Mouse (Mus musculus): ENCODE measurements around the gene Arhgdia. TPM values are rescaled to one million over a fixed set of nuclear protein-coding genes. Genes with fewer than 3 reads are reported as not detected.
A peak's percentile ranks its signal among the peaks of the same experiment; 100 is the strongest.

The Arhgdia gene
- polyA plus RNA-seq, 1 experiment from 2014 or later = 352 TPM

DNA sequence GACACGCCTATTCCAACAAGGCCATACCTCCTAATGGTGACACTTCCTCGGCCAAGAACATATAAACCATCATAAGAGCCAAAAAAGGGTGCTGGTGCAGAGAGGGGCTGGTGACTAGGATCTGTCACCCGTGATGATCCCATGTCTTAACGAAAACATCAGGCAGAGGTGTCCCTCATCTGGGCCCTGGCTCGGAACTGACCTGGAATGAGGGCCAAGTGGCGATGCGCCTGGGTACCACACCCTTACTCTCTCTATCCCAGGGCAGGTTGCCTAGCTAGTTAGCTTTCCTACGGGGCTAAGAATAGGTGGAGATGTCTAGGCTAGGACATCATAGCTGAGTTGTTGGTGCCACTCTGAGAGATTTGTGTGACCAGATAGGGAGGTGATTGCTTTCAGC is 47.3 kb downstream of the Arhgdia start:
- Histone ChIP-seq H3K27ac (replicated peaks) (no peak overlapping the region), H3K4me1 (replicated peaks; ENCODE audit: control insufficient read depth, insufficient read depth) (peaks cover 14% of the 10 kb centered on the region; the same call in 1 of the 2 replicates), H3K4me3 (ENCODE audit: low read depth, low read length) (no peak overlapping the region), H3K27me3 (ENCODE audit: control insufficient read depth, insufficient read depth, low read length) (no peaks in the 10 kb centered on the region; the same call in 1 of the 2 replicates), H3K4me2 (replicated peaks; ENCODE audit: low read depth) (no peak overlapping the region), H3K36me3 (ENCODE audit: control insufficient read depth, insufficient read depth, low read length) (no peaks in the 10 kb centered on the region), H3K9me3 (ENCODE audit: control insufficient read depth, low read length) (no peaks in the 10 kb centered on the region), H3K9ac (ENCODE audit: low read length) (no peak overlapping the region)
- WGBS = 78% methylated on average over 8 of the region's 8 CpGs
- TF ChIP-seq EP300 (optimal IDR thresholded peaks at IDR 0.05) = no peak
- no peak for TF ChIP-seq CTCF (IDR thresholded peaks at IDR 0.05; ENCODE audit: low read depth)
- ATAC-seq (ENCODE audit: low FRiP score, low TSS enrichment) (no peak), DNase-seq (ENCODE audit: low spot score) (no peak)

DNA sequence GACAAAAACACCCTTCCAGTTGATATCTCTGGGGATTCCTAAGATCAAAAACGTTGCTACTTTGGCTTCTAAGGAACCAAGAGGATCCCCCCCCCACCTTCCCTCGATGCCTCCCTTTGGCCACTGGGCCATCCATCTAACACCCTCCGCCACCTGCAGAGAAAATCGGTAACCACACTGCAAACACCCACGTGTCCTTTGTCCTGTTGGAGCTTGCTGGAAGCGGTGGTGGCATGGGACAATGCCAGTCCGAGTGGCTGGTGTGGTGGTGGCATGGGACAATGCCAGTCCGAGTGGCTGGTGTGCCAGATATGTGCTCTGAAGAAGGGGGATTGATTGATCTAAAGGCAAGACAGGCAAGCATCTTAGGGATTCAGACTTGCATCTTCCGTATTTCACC is 49.8 kb downstream of the Arhgdia start:
- DNase-seq (ENCODE audit: low spot score) = no peak
- Histone ChIP-seq H3K4me2 (replicated peaks; ENCODE audit: low read depth) (no peak overlapping the region), H3K9ac (ENCODE audit: low read length) (no peak overlapping the region), H3K27ac (replicated peaks) (no peak overlapping the region), H3K4me1 (replicated peaks; ENCODE audit: control insufficient read depth, insufficient read depth) (peaks cover 8% of the 10 kb centered on the region; the same call in 1 of the 2 replicates), H3K27me3 (ENCODE audit: control insufficient read depth, insufficient read depth, low read length) (no peaks in the 10 kb centered on the region; the same call in 1 of the 2 replicates), H3K36me3 (ENCODE audit: control insufficient read depth, insufficient read depth, low read length) (no peaks in the 10 kb centered on the region), H3K4me3 (ENCODE audit: low read depth, low read length) (no peak overlapping the region), H3K9me3 (ENCODE audit: control insufficient read depth, low read length) (no peaks in the 10 kb centered on the region)
- ATAC-seq (ENCODE audit: low FRiP score, low TSS enrichment) = no peak
- TF ChIP-seq EP300 (optimal IDR thresholded peaks at IDR 0.05) = no peak
- TF ChIP-seq CTCF (IDR thresholded peaks at IDR 0.05; ENCODE audit: low read depth) = no peak
- WGBS = 22% methylated on average over 9 of the region's 9 CpGs

DNA sequence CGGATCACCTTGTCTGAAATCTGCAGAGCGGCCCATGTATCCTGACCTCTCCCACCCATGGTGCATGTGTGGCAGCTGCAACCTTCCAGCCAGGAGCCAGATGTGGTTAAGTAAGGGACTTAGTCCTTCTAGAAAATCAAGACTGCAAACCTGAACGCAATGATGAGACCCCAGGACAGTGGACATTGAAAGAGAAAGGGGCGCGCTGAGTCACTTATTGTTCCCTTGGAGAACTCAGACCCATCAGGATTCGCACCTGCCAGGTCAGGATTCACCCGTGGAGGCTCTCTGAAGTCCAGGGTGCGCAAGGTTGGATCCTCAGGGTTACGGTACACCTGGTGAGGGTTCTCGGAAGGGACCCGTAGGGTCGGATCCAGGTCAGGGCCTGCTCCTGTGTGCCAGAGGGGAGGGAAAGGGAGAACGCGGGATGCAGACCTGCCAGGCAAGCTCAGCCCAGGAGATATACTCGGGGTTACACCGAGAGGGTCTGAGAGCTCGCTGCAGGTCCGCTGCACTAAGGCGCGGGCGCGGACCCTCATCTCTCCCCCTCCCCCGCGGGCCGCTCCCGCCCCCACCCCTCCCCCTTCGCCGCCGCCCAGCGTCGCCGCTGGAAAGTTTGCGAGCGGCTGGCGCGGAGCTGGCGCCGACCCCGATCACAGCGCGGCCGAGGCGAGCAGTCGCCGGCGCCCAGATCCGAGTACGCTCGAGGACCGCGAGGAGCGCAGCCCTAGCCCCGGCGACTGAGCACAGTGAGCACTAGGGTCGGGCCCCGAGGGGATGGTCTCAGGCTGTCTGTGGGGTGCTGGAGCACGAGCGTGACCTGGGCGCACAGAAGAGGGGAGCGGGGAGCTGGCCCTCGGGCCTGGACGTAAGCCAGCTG is 51.1 kb downstream of the Arhgdia start, which contains the start of gene Gcgr:
Gene Gcgr, plus strand, starts transcription at position 615 of the 880 bp plus-strand sequence.
- H3K9ac ChIP-seq (ENCODE audit: low read length) = peak within 1 kb of the TSS; percentile 52
- H3K4me2 ChIP-seq (replicated peaks; ENCODE audit: low read depth) = peak within 1 kb of the TSS; percentile 71
- H3K4me3 ChIP-seq (ENCODE audit: low read depth, low read length) = peak within 1 kb of the TSS; percentile 43
- H3K27me3 ChIP-seq (ENCODE audit: control insufficient read depth, insufficient read depth, low read length) = no peaks in the 10 kb centered on the region; the same call in 1 of the 2 replicates
- DNase-seq (ENCODE audit: low spot score) (no peak), ATAC-seq (ENCODE audit: low FRiP score, low TSS enrichment) (peak; percentile 10; the same call in 1 of the 2 replicates)
- WGBS = 12% methylated on average over 56 of the region's 62 CpGs
- H3K4me1 ChIP-seq (replicated peaks; ENCODE audit: control insufficient read depth, insufficient read depth) = peaks cover 8% of the 10 kb centered on the region; the same call in 1 of the 2 replicates
- no peak within 1 kb of the TSS for H3K27ac ChIP-seq (replicated peaks)
- no peaks in the 10 kb centered on the region for H3K36me3 ChIP-seq (ENCODE audit: control insufficient read depth, insufficient read depth, low read length)
- H3K9me3 ChIP-seq (ENCODE audit: control insufficient read depth, low read length) = no peaks in the 10 kb centered on the region
- TF ChIP-seq EP300 (optimal IDR thresholded peaks at IDR 0.05) = no peak
- TF ChIP-seq CTCF (IDR thresholded peaks at IDR 0.05; ENCODE audit: low read depth) = no peak

DNA sequence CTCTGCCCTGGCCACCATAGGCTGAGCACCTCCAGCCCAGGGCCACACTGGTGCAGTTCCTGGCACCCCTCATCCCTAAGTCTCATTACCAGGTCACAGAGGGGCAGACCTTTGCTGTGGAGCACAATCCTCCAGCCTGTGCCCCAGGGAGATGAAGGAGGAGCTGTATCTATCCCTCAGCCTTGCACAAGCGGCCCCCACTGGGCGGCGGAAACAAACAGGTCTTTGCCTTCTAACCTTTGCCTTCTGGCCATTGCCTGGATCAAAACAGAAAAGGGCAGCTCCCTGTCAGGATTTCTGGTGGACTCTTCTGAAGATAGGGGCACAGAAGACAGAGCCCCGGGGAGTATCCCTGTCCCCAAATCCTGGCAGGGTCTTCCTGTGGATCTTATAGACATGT is 52.5 kb downstream of the Arhgdia start:
- Histone ChIP-seq H3K27me3 (ENCODE audit: control insufficient read depth, insufficient read depth, low read length) (no peaks in the 10 kb centered on the region; the same call in 1 of the 2 replicates), H3K4me1 (replicated peaks; ENCODE audit: control insufficient read depth, insufficient read depth) (peaks cover 8% of the 10 kb centered on the region; the same call in 1 of the 2 replicates), H3K36me3 (ENCODE audit: control insufficient read depth, insufficient read depth, low read length) (no peaks in the 10 kb centered on the region), H3K9ac (ENCODE audit: low read length) (no peak overlapping the region), H3K4me3 (ENCODE audit: low read depth, low read length) (no peak overlapping the region), H3K9me3 (ENCODE audit: control insufficient read depth, low read length) (no peaks in the 10 kb centered on the region), H3K4me2 (replicated peaks; ENCODE audit: low read depth) (no peak overlapping the region), H3K27ac (replicated peaks) (no peak overlapping the region)
- TF ChIP-seq CTCF (IDR thresholded peaks at IDR 0.05; ENCODE audit: low read depth) (no peak), EP300 (optimal IDR thresholded peaks at IDR 0.05) (no peak)
- DNase-seq (ENCODE audit: low spot score) (no peak), ATAC-seq (ENCODE audit: low FRiP score, low TSS enrichment) (peak; percentile 20; the same call in 1 of the 2 replicates)
- 57% methylated on average over 4 of the region's 4 CpGs for WGBS

Small RNAs within 50 kb of the gene (microRNA-seq; reads per million reads assigned to microRNA genes)
- not detected for gene Mir6936

Other genes with a start within 250 kb of the Arhgdia start
- 2,268 and 2,377 TPM in 2 replicates for gene Actg1, start 233.1 kb downstream of the Arhgdia start, polyA plus RNA-seq (2015; fragmentation: Nextera tagmentation; extraction: Ambion mirVana)
- 0.41 and 0.47 TPM in 2 replicates for gene Fscn2, start 220.1 kb downstream of the Arhgdia start, polyA plus RNA-seq (2015; fragmentation: Nextera tagmentation; extraction: Ambion mirVana)
- 14.3 and 15.3 TPM in 2 replicates for gene Faap100, start 202.9 kb downstream of the Arhgdia start, polyA plus RNA-seq (2015; fragmentation: Nextera tagmentation; extraction: Ambion mirVana)
- 15.7 and 17.9 TPM in 2 replicates for gene Nploc4, start 143.9 kb downstream of the Arhgdia start, polyA plus RNA-seq (2015; fragmentation: Nextera tagmentation; extraction: Ambion mirVana)
- not detected in 2 replicates for gene Tspan10, start 139.0 kb downstream of the Arhgdia start, polyA plus RNA-seq (2015; fragmentation: Nextera tagmentation; extraction: Ambion mirVana)
- gene Pde6g, start 128.1 kb downstream of the Arhgdia start, polyA plus RNA-seq (2015; fragmentation: Nextera tagmentation; extraction: Ambion mirVana) = 0.15 TPM in 1 of 2 replicates, not detected in the other
- gene Oxld1, start 123.6 kb downstream of the Arhgdia start, polyA plus RNA-seq (2015; fragmentation: Nextera tagmentation; extraction: Ambion mirVana) = 18.2 and 19.8 TPM in 2 replicates
- gene Ccdc137, start 123.5 kb downstream of the Arhgdia start, polyA plus RNA-seq (2015; fragmentation: Nextera tagmentation; extraction: Ambion mirVana) = 13.3 and 18.2 TPM in 2 replicates
- 24.4 and 30.6 TPM in 2 replicates for gene Arl16, start 114.0 kb downstream of the Arhgdia start, polyA plus RNA-seq (2015; fragmentation: Nextera tagmentation; extraction: Ambion mirVana)
- 133 and 134 TPM in 2 replicates for gene Mrpl12, start 97.0 kb downstream of the Arhgdia start, polyA plus RNA-seq (2015; fragmentation: Nextera tagmentation; extraction: Ambion mirVana)
- 86.1 and 94.0 TPM in 2 replicates for gene Slc25a10, start 89.8 kb downstream of the Arhgdia start, polyA plus RNA-seq (2015; fragmentation: Nextera tagmentation; extraction: Ambion mirVana)
- gene Gcgr, start 50.9 kb downstream of the Arhgdia start, polyA plus RNA-seq (2015; fragmentation: Nextera tagmentation; extraction: Ambion mirVana) = 3.5 and 5.8 TPM in 2 replicates
- gene Mcrip1, start 31.9 kb downstream of the Arhgdia start, polyA plus RNA-seq (2015; fragmentation: Nextera tagmentation; extraction: Ambion mirVana) = 113 and 115 TPM in 2 replicates
- not detected in 2 replicates for gene Ppp1r27, start 30.5 kb downstream of the Arhgdia start, polyA plus RNA-seq (2015; fragmentation: Nextera tagmentation; extraction: Ambion mirVana)
- gene P4hb, start 8.4 kb downstream of the Arhgdia start, polyA plus RNA-seq (2015; fragmentation: Nextera tagmentation; extraction: Ambion mirVana) = 858 and 892 TPM in 2 replicates
- gene Alyref, start 16.7 kb upstream of the Arhgdia start, polyA plus RNA-seq (2015; fragmentation: Nextera tagmentation; extraction: Ambion mirVana) = 213 TPM in 2 replicates
- gene Anapc11, start 16.8 kb upstream of the Arhgdia start, polyA plus RNA-seq (2015; fragmentation: Nextera tagmentation; extraction: Ambion mirVana) = 121 and 126 TPM in 2 replicates
- 20.4 and 20.9 TPM in 2 replicates for gene Npb, start 26.9 kb upstream of the Arhgdia start, polyA plus RNA-seq (2015; fragmentation: Nextera tagmentation; extraction: Ambion mirVana)
- 73.7 and 79.0 TPM in 2 replicates for gene Pcyt2, start 36.3 kb upstream of the Arhgdia start, polyA plus RNA-seq (2015; fragmentation: Nextera tagmentation; extraction: Ambion mirVana)
- 36.1 and 42.2 TPM in 2 replicates for gene Sirt7, start 43.6 kb upstream of the Arhgdia start, polyA plus RNA-seq (2015; fragmentation: Nextera tagmentation; extraction: Ambion mirVana)
- 21.0 and 21.3 TPM in 2 replicates for gene Mafg, start 52.0 kb upstream of the Arhgdia start, polyA plus RNA-seq (2015; fragmentation: Nextera tagmentation; extraction: Ambion mirVana)
- 13.9 and 18.4 TPM in 2 replicates for gene Pycr1, start 62.1 kb upstream of the Arhgdia start, polyA plus RNA-seq (2015; fragmentation: Nextera tagmentation; extraction: Ambion mirVana)
- 0.21 TPM in 1 of 2 replicates, not detected in the other for gene Myadml2, start 66.5 kb upstream of the Arhgdia start, polyA plus RNA-seq (2015; fragmentation: Nextera tagmentation; extraction: Ambion mirVana)
- gene Notum, start 79.6 kb upstream of the Arhgdia start, polyA plus RNA-seq (2015; fragmentation: Nextera tagmentation; extraction: Ambion mirVana) = 1.4 and 2.7 TPM in 2 replicates
- 74.1 and 81.1 TPM in 2 replicates for gene Aspscr1, start 91.3 kb upstream of the Arhgdia start, polyA plus RNA-seq (2015; fragmentation: Nextera tagmentation; extraction: Ambion mirVana)
- 123 and 127 TPM in 2 replicates for gene Cenpx, start 132.1 kb upstream of the Arhgdia start, polyA plus RNA-seq (2015; fragmentation: Nextera tagmentation; extraction: Ambion mirVana)
- gene Lrrc45, start 132.3 kb upstream of the Arhgdia start, polyA plus RNA-seq (2015; fragmentation: Nextera tagmentation; extraction: Ambion mirVana) = 18.7 and 20.4 TPM in 2 replicates
- 21.9 and 22.1 TPM in 2 replicates for gene Rac3, start 139.8 kb upstream of the Arhgdia start, polyA plus RNA-seq (2015; fragmentation: Nextera tagmentation; extraction: Ambion mirVana)
- gene Dcxr, start 145.7 kb upstream of the Arhgdia start, polyA plus RNA-seq (2015; fragmentation: Nextera tagmentation; extraction: Ambion mirVana) = 56.3 and 58.4 TPM in 2 replicates
- gene Cbr2, start 150.5 kb upstream of the Arhgdia start, polyA plus RNA-seq (2015; fragmentation: Nextera tagmentation; extraction: Ambion mirVana) = 129 and 160 TPM in 2 replicates
- gene Hmga1b, start 181.2 kb upstream of the Arhgdia start, polyA plus RNA-seq (2015; fragmentation: Nextera tagmentation; extraction: Ambion mirVana) = 3.0 and 3.1 TPM in 2 replicates
- 18.1 and 23.2 TPM in 2 replicates for gene Rfng, start 202.6 kb upstream of the Arhgdia start, polyA plus RNA-seq (2015; fragmentation: Nextera tagmentation; extraction: Ambion mirVana)
- 94.5 and 98.6 TPM in 2 replicates for gene Gps1, start 202.6 kb upstream of the Arhgdia start, polyA plus RNA-seq (2015; fragmentation: Nextera tagmentation; extraction: Ambion mirVana)
- 39.8 and 42.4 TPM in 2 replicates for gene Dus1l, start 214.8 kb upstream of the Arhgdia start, polyA plus RNA-seq (2015; fragmentation: Nextera tagmentation; extraction: Ambion mirVana)
- gene Fasn, start 242.9 kb upstream of the Arhgdia start, polyA plus RNA-seq (2015; fragmentation: Nextera tagmentation; extraction: Ambion mirVana) = 16.0 and 19.7 TPM in 2 replicates